Mouse (Mus musculus) brain, embryonic 14.5 days (tissue): ENCODE results near the gene Entpd6. TPM values are rescaled to one million over a fixed set of nuclear protein-coding genes. Genes with fewer than 3 reads are reported as not detected.
A peak's percentile ranks its signal among the peaks of the same experiment; 100 is the strongest.

Experiments used
- DNase-seq: peaks from one replicate; pipeline ENCODE4 v3.0.0-alpha.2; 2011; ENCODE audit warnings: low read depth
- CTCF ChIP-seq: fragments of 200-500 bp; IDR thresholded peaks from 2 replicates; pipeline ENCODE4 v1.5.1; 2012; ENCODE audit warnings: inconsistent platforms, mild to moderate bottlenecking, moderate library complexity, borderline replicate concordance; ENCODE audit not compliant: insufficient read depth, insufficient read length; ENCODE audit errors: extremely low read depth
- POLR2A ChIP-seq: fragments of 200-500 bp; IDR thresholded peaks from 2 replicates; pipeline ENCODE4 v1.6.1; 2012; ENCODE audit warnings: mild to moderate bottlenecking, inconsistent platforms, borderline replicate concordance; ENCODE audit not compliant: poor library complexity, insufficient read depth, insufficient read length, severe bottlenecking; ENCODE audit errors: extremely low read depth
- polyA plus RNA-seq: library from polyadenylated mRNA; depleted of rRNA; stranded (reverse); fragments of >200 nt; gene quantifications from 2 replicates; pipeline ENCODE4 v1.2.3, GENCODE M21; 2012

Entpd6 gene
- polyA plus RNA-seq, 1 experiment, result 52.0 TPM

- TF ChIP-seq CTCF (no peak), POLR2A (no peak)
- no peak for DNase-seq
These were observed 17.4 kb downstream of the Entpd6 start for GRCm38 (mm10) chr2:150766083-150766862.

- no peak for DNase-seq
- TF ChIP-seq CTCF (no peak), POLR2A (no peak)
These were observed 19.8 kb downstream of the Entpd6 start for GRCm38 (mm10) chr2:150768678-150769077.

- DNase-seq, result peak; percentile 87
These were observed 21.9 kb downstream of the Entpd6 start for GRCm38 (mm10) chr2:150770747-150771146.

GRCm38 (mm10) chr2:150771169-150771568 is 22.3 kb downstream of the Entpd6 start:
- DNase-seq, result no peak
- no peak for TF ChIP-seq POLR2A

More at GRCm38 (mm10) chr2:150770747-150771146, 21.9 kb downstream of the Entpd6 start:
- no peak for TF ChIP-seq POLR2A
- no peak for TF ChIP-seq CTCF

GRCm38 (mm10) chr2:150771996-150772395 is 23.2 kb downstream of the Entpd6 start:
- TF ChIP-seq CTCF (no peak), POLR2A (no peak)
- DNase-seq, result no peak

GRCm38 (mm10) chr2:150772466-150773119 is 23.8 kb downstream of the Entpd6 start:
- TF ChIP-seq CTCF (no peak), POLR2A (no peak)
- peak; percentile 28 for DNase-seq

- TF ChIP-seq CTCF (no peak), POLR2A (no peak)
- no peak for DNase-seq
These were observed 34.0 kb downstream of the Entpd6 start for GRCm38 (mm10) chr2:150782801-150783200.

- TF ChIP-seq POLR2A (peak; percentile 72; the same call in 1 of the 2 replicates), CTCF (no peak)
- peak; percentile 96 for DNase-seq
These were observed 37.7 kb downstream of the Entpd6 start, which contains the start of gene Pygb for GRCm38 (mm10) chr2:150786251-150787180. TSS of gene Pygb (plus strand) at chr2:150786735.

GRCm38 (mm10) chr2:150787234-150787771 is 38.5 kb downstream of the Entpd6 start:
- TF ChIP-seq POLR2A (no peak), CTCF (no peak)
- DNase-seq, result peak; percentile 58

- DNase-seq, result peak; percentile 94
- TF ChIP-seq POLR2A, result no peak
- TF ChIP-seq CTCF, result no peak
These were observed 40.1 kb downstream of the Entpd6 start for GRCm38 (mm10) chr2:150788768-150789550.
